Mouse (Mus musculus) hindbrain, embryonic 15.5 days (tissue): ENCODE data around the gene Fahd1. TPM values are rescaled to one million over a fixed set of nuclear protein-coding genes. Genes with fewer than 3 reads are reported as not detected.

Experiments used
- ATAC-seq: fragments of 200-750 bp; cut with Nextera tagmentation; 2 replicates; pipeline ENCODE4 v1.8.0; 2017; ENCODE audit warnings: low read depth, moderate number of reproducible peaks, moderate TSS enrichment; ENCODE audit not compliant: low FRiP score
- H3K27ac ChIP-seq: fragments of 300-500 bp; sonication (generic); replicated peaks from 2 replicates; pipeline ENCODE4 v1.5.1; 2015; ENCODE audit warnings: mild to moderate bottlenecking, inconsistent platforms
- H3K27me3 ChIP-seq: fragments of 300-500 bp; sonication (generic); 2 replicates; pipeline ENCODE4 v1.6.1; 2015; ENCODE audit warnings: control low read depth, inconsistent platforms
- H3K36me3 ChIP-seq: fragments of 300-500 bp; sonication (generic); 2 replicates; pipeline ENCODE4 v1.6.1; 2015; ENCODE audit warnings: control low read depth, inconsistent platforms
- H3K4me1 ChIP-seq: fragments of 300-500 bp; sonication (generic); replicated peaks from 2 replicates; pipeline ENCODE4 v1.6.1; 2015; ENCODE audit warnings: control low read depth, inconsistent platforms
- H3K4me2 ChIP-seq: fragments of 300-500 bp; sonication (generic); 2 replicates; pipeline ENCODE4 v1.6.1; 2015; ENCODE audit warnings: moderate library complexity, mild to moderate bottlenecking, inconsistent platforms
- H3K4me3 ChIP-seq: fragments of 300-500 bp; sonication (generic); 2 replicates; pipeline ENCODE4 v1.5.1; 2015; ENCODE audit warnings: mild to moderate bottlenecking, inconsistent platforms
- H3K9ac ChIP-seq: fragments of 300-500 bp; sonication (generic); 2 replicates; pipeline ENCODE4 v1.6.1; 2015; ENCODE audit warnings: inconsistent platforms
- H3K9me3 ChIP-seq: fragments of 300-500 bp; sonication (generic); 2 replicates; pipeline ENCODE4 v1.6.1; 2016; ENCODE audit warnings: control low read depth, inconsistent platforms
- WGBS: fragments of 180-500 bp; shearing (Covaris S2); methylation state at CpG from one replicate; pipeline ENCODE4 v1.1.7; 2015; 5-methylcytosine and 5-hydroxymethylcytosine counted together
- polyA plus RNA-seq: library from polyadenylated mRNA; unstranded; fragments of >200 nt; fragmentation: Nextera tagmentation; extraction: Ambion mirVana; gene quantifications from 2 replicates; pipeline ENCODE4 v1.2.1, GENCODE M21; 2015

The Fahd1 gene
- polyA plus RNA-seq, 1 experiment from 2014 or later: 20.5 TPM

- H3K36me3 ChIP-seq: no peaks in the 10 kb centered on the region
- no peak overlapping the region for H3K9ac ChIP-seq
- peaks cover 7% of the 10 kb centered on the region; the same call in 1 of the 2 replicates for H3K27me3 ChIP-seq
- H3K4me3 ChIP-seq: no peak overlapping the region
- no peaks in the 10 kb centered on the region for H3K4me1 ChIP-seq
- no peak for ATAC-seq
- H3K27ac ChIP-seq: no peak overlapping the region
- WGBS: 53% methylated on average over 3 of the region's 3 CpGs
- H3K9me3 ChIP-seq: no peaks in the 10 kb centered on the region
- H3K4me2 ChIP-seq: no peak overlapping the region
These were observed 28.5 kb downstream of the Fahd1 start for GRCm38 (mm10) chr17:24821351-24822280.

- WGBS: 74% methylated on average over 2 of the region's 2 CpGs
- Histone ChIP-seq H3K4me1 (no peaks in the 10 kb centered on the region), H3K4me3 (no peak overlapping the region), H3K4me2 (no peak overlapping the region), H3K9me3 (no peaks in the 10 kb centered on the region), H3K27me3 (peaks cover 3% of the 10 kb centered on the region; the same call in 1 of the 2 replicates), H3K36me3 (no peaks in the 10 kb centered on the region), H3K27ac (no peak overlapping the region), H3K9ac (no peak overlapping the region)
- ATAC-seq: no peak
These were observed 30.7 kb downstream of the Fahd1 start for GRCm38 (mm10) chr17:24819469-24819868.

- Histone ChIP-seq H3K4me3 (no peak overlapping the region), H3K4me2 (no peak overlapping the region), H3K9me3 (no peaks in the 10 kb centered on the region), H3K4me1 (no peaks in the 10 kb centered on the region), H3K36me3 (no peaks in the 10 kb centered on the region), H3K27me3 (peaks cover 5% of the 10 kb centered on the region; the same call in 1 of the 2 replicates), H3K9ac (no peak overlapping the region), H3K27ac (no peak overlapping the region)
- ATAC-seq: no peak
- WGBS: 58% methylated on average over 6 of the region's 6 CpGs
These were observed 32.0 kb downstream of the Fahd1 start for GRCm38 (mm10) chr17:24818172-24818571.

GRCm38 (mm10) chr17:24817503-24817902 lies 32.7 kb downstream of the Fahd1 start:
- Histone ChIP-seq H3K36me3 (no peaks in the 10 kb centered on the region), H3K27ac (no peak overlapping the region), H3K9ac (no peak overlapping the region), H3K9me3 (no peaks in the 10 kb centered on the region), H3K4me2 (no peak overlapping the region), H3K4me3 (no peak overlapping the region), H3K4me1 (no peaks in the 10 kb centered on the region), H3K27me3 (peaks cover 5% of the 10 kb centered on the region; the same call in 1 of the 2 replicates)
- ATAC-seq: no peak
- WGBS: 47% methylated on average over 1 of the region's 1 CpGs

GRCm38 (mm10) chr17:24815256-24815655 lies 34.9 kb downstream of the Fahd1 start:
- Histone ChIP-seq H3K4me3 (no peak overlapping the region), H3K4me2 (no peak overlapping the region), H3K4me1 (no peaks in the 10 kb centered on the region), H3K27ac (no peak overlapping the region), H3K9me3 (no peaks in the 10 kb centered on the region), H3K9ac (no peak overlapping the region), H3K36me3 (no peaks in the 10 kb centered on the region), H3K27me3 (peaks cover 7% of the 10 kb centered on the region; the same call in 1 of the 2 replicates)
- WGBS: 80% methylated on average over 5 of the region's 5 CpGs
- no peak for ATAC-seq

- H3K9me3 ChIP-seq: no peaks in the 10 kb centered on the region
- H3K9ac ChIP-seq: no peak overlapping the region
- H3K27ac ChIP-seq: no peak overlapping the region
- H3K4me2 ChIP-seq: no peak overlapping the region
- H3K4me3 ChIP-seq: no peak overlapping the region
- H3K4me1 ChIP-seq: no peaks in the 10 kb centered on the region
- 37% methylated on average over 2 of the region's 2 CpGs for WGBS
- no peak for ATAC-seq
- H3K36me3 ChIP-seq: no peaks in the 10 kb centered on the region
- H3K27me3 ChIP-seq: peaks cover 14% of the 10 kb centered on the region; the same call in 1 of the 2 replicates
These were observed 37.9 kb downstream of the Fahd1 start for GRCm38 (mm10) chr17:24812215-24812614.

- Histone ChIP-seq H3K36me3 (no peaks in the 10 kb centered on the region), H3K4me3 (no peak overlapping the region), H3K4me1 (no peaks in the 10 kb centered on the region), H3K4me2 (no peak overlapping the region), H3K27me3 (peaks cover 22% of the 10 kb centered on the region), H3K9me3 (no peaks in the 10 kb centered on the region), H3K9ac (no peak overlapping the region), H3K27ac (no peak overlapping the region)
- WGBS: 71% methylated on average over 3 of the region's 3 CpGs
- no peak for ATAC-seq
These were observed 39.0 kb downstream of the Fahd1 start for GRCm38 (mm10) chr17:24811211-24811610.

- Histone ChIP-seq H3K27me3 (peaks cover 46% of the 10 kb centered on the region), H3K9ac (peak within 1 kb of the TSS; percentile 47)
- ATAC-seq: peak; percentile 74
These were observed 45.9 kb downstream of the Fahd1 start, which contains the start of gene Meiob for GRCm38 (mm10) chr17:24803952-24804951. Gene Meiob (plus strand): TSS chr17:24804289.

GRCm38 (mm10) chr17:24800524-24800923 lies 49.6 kb downstream of the Fahd1 start:
- Histone ChIP-seq H3K27ac (no peak overlapping the region), H3K27me3 (peaks cover 25% of the 10 kb centered on the region), H3K36me3 (no peaks in the 10 kb centered on the region), H3K9me3 (no peaks in the 10 kb centered on the region), H3K4me2 (no peak overlapping the region), H3K4me3 (no peak overlapping the region), H3K4me1 (peaks cover 11% of the 10 kb centered on the region; the same call in 1 of the 2 replicates), H3K9ac (no peak overlapping the region)
- no peak for ATAC-seq
- 57% methylated on average over 3 of the region's 3 CpGs for WGBS

More at GRCm38 (mm10) chr17:24803952-24804951, 45.9 kb downstream of the Fahd1 start, which contains the start of gene Meiob:
- WGBS: under 1% methylated on average over 71 of the region's 71 CpGs
- no peak within 1 kb of the TSS for H3K27ac ChIP-seq
- peak within 1 kb of the TSS; percentile 84 for H3K4me2 ChIP-seq
- H3K9me3 ChIP-seq: no peaks in the 10 kb centered on the region
- no peaks in the 10 kb centered on the region for H3K36me3 ChIP-seq
- H3K4me1 ChIP-seq: peaks cover 11% of the 10 kb centered on the region; the same call in 1 of the 2 replicates
- H3K4me3 ChIP-seq: peak within 1 kb of the TSS; percentile 60

- Histone ChIP-seq H3K4me1 (peaks cover 8% of the 10 kb centered on the region; the same call in 1 of the 2 replicates), H3K4me3 (no peak overlapping the region), H3K27me3 (peaks cover 18% of the 10 kb centered on the region), H3K36me3 (no peaks in the 10 kb centered on the region), H3K9me3 (no peaks in the 10 kb centered on the region), H3K9ac (no peak overlapping the region), H3K27ac (no peak overlapping the region), H3K4me2 (no peak overlapping the region)
- 92% methylated on average over 4 of the region's 4 CpGs for WGBS
- no peak for ATAC-seq
These were observed 50.7 kb downstream of the Fahd1 start for GRCm38 (mm10) chr17:24799476-24799875.
